Mouse (Mus musculus) forebrain, embryonic 10.5 days (tissue): ENCODE results near the gene Atp1b2. TPM values are rescaled to one million over a fixed set of nuclear protein-coding genes. Genes with fewer than 3 reads are reported as not detected.

Experiments used
- microRNA counts: library from miRNA; unstranded; fragments of <30 nt; microRNA quantifications from one replicate; lab custom pipeline; 2017
- microRNA-seq: library from miRNA; unstranded; fragments of <30 nt; microRNA quantifications from one replicate; pipeline ENCODE4, GENCODE M21; 2017
- polyA plus RNA-seq: library from polyadenylated mRNA; unstranded; fragments of >200 nt; fragmentation: Nextera tagmentation; extraction: Ambion mirVana; gene quantifications from 2 replicates; pipeline ENCODE4 v1.2.1, GENCODE M21; 2016

Atp1b2 gene
- polyA plus RNA-seq, 1 experiment from 2014 or later: 4.6 TPM

MicroRNA genes within 50 kb of the gene (microRNA counts, 519-probe panel; counts per million panel counts)
- microRNA mmu-miR-467f (lab: Ali Mortazavi, UCI): 1,861 counts per million, percentile 67 among the panel's probes with 10 or more counts

Small RNA genes lying within 50 kb of the gene (microRNA-seq; reads per million reads assigned to microRNA genes)
- not detected for gene Mir467f

Other genes starting within 250 kb of the Atp1b2 start
- 40.7 and 44.9 TPM in 2 replicates for gene Chd3, start 236.5 kb downstream of the Atp1b2 start, polyA plus RNA-seq
- gene Naa38, start 210.5 kb downstream of the Atp1b2 start, polyA plus RNA-seq: 131 and 136 TPM in 2 replicates
- 47.3 and 54.6 TPM in 2 replicates for gene Cyb5d1, start 210.3 kb downstream of the Atp1b2 start, polyA plus RNA-seq
- 23.3 and 23.4 TPM in 2 replicates for gene Tmem88, start 207.7 kb downstream of the Atp1b2 start, polyA plus RNA-seq
- gene Kdm6b, start 192.3 kb downstream of the Atp1b2 start, polyA plus RNA-seq: 31.7 TPM in 2 replicates
- gene Dnah2, start 56.8 kb downstream of the Atp1b2 start, polyA plus RNA-seq: 1.5 TPM in 2 replicates
- 27.9 and 28.7 TPM in 2 replicates for gene Efnb3, start 45.7 kb downstream of the Atp1b2 start, polyA plus RNA-seq
- 46.4 and 51.1 TPM in 2 replicates for gene Wrap53, start 25.7 kb downstream of the Atp1b2 start, polyA plus RNA-seq
- gene Trp53, start 25.6 kb downstream of the Atp1b2 start, polyA plus RNA-seq: 192 and 194 TPM in 2 replicates
- not detected in 2 replicates for gene Shbg, start 12.0 kb upstream of the Atp1b2 start, polyA plus RNA-seq
- gene Sat2, start 16.1 kb upstream of the Atp1b2 start, polyA plus RNA-seq: 13.7 and 15.4 TPM in 2 replicates
- 32.5 and 34.6 TPM in 2 replicates for gene Fxr2, start 27.0 kb upstream of the Atp1b2 start, polyA plus RNA-seq
- gene Sox15, start 49.4 kb upstream of the Atp1b2 start, polyA plus RNA-seq: not detected in 2 replicates
- 81.8 and 82.9 TPM in 2 replicates for gene Mpdu1, start 56.7 kb upstream of the Atp1b2 start, polyA plus RNA-seq
- gene Cd68, start 60.2 kb upstream of the Atp1b2 start, polyA plus RNA-seq: 5.5 and 5.8 TPM in 2 replicates
- gene Eif4a1, start 66.5 kb upstream of the Atp1b2 start, polyA plus RNA-seq: 725 and 747 TPM in 2 replicates
- 127 and 128 TPM in 2 replicates for gene Senp3, start 76.1 kb upstream of the Atp1b2 start, polyA plus RNA-seq
- gene Tnfsf13, start 79.8 kb upstream of the Atp1b2 start, polyA plus RNA-seq: 0.20 TPM in 1 of 2 replicates, not detected in the other
- gene Tnfsf12, start 89.9 kb upstream of the Atp1b2 start, polyA plus RNA-seq: 1.1 and 1.6 TPM in 2 replicates
- 0.44 and 0.55 TPM in 2 replicates for gene Tnfsfm13, start 90.2 kb upstream of the Atp1b2 start, polyA plus RNA-seq
- gene Polr2a, start 152.7 kb upstream of the Atp1b2 start, polyA plus RNA-seq: 32.9 and 34.5 TPM in 2 replicates
- gene Slc35g3, start 156.0 kb upstream of the Atp1b2 start, polyA plus RNA-seq: 0.14 TPM in 1 of 2 replicates, not detected in the other
- 0.46 and 0.77 TPM in 2 replicates for gene Zbtb4, start 160.0 kb upstream of the Atp1b2 start, polyA plus RNA-seq
- gene Chrnb1, start 190.0 kb upstream of the Atp1b2 start, polyA plus RNA-seq: 1.0 and 1.5 TPM in 2 replicates
- 0.73 TPM in 2 replicates for gene Fgf11, start 195.9 kb upstream of the Atp1b2 start, polyA plus RNA-seq
- gene Tmem102, start 199.7 kb upstream of the Atp1b2 start, polyA plus RNA-seq: 0.71 and 0.95 TPM in 2 replicates
- gene Gm39566, start 209.4 kb upstream of the Atp1b2 start, polyA plus RNA-seq: not detected in 2 replicates
- gene Spem2, start 212.5 kb upstream of the Atp1b2 start, polyA plus RNA-seq: not detected in 2 replicates
- gene Spem1, start 216.2 kb upstream of the Atp1b2 start, polyA plus RNA-seq: 0.19 TPM in 1 of 2 replicates, not detected in the other
- 4.7 and 5.2 TPM in 2 replicates for gene Nlgn2, start 231.8 kb upstream of the Atp1b2 start, polyA plus RNA-seq
- gene Tmem256, start 232.6 kb upstream of the Atp1b2 start, polyA plus RNA-seq: 259 and 290 TPM in 2 replicates
- 67.5 and 67.6 TPM in 2 replicates for gene Plscr3, start 240.4 kb upstream of the Atp1b2 start, polyA plus RNA-seq